Mouse (Mus musculus): ENCODE results near the gene Urad. TPM values are rescaled to one million over a fixed set of nuclear protein-coding genes. Genes with fewer than 3 reads are reported as not detected.

Urad gene
- polyA plus RNA-seq, 1 experiment from 2014 or later = not detected

- ATAC-seq (ENCODE audit: low FRiP score, low TSS enrichment) = no peak
- WGBS = 63% methylated on average over 17 of the region's 17 CpGs
- H3K9me3 ChIP-seq (ENCODE audit: low read length) = no peaks in the 10 kb centered on the region
- H3K27me3 ChIP-seq (ENCODE audit: insufficient read depth, low read length) = no peaks in the 10 kb centered on the region
- no peak overlapping the region for H3K9ac ChIP-seq (replicated peaks; ENCODE audit: low read length)
- H3K4me1 ChIP-seq (ENCODE audit: insufficient read depth, low read length) = no peaks in the 10 kb centered on the region
- H3K4me3 ChIP-seq (ENCODE audit: low read length) = no peak overlapping the region
- no peaks in the 10 kb centered on the region for H3K36me3 ChIP-seq (ENCODE audit: insufficient read depth, low read length)
- H3K4me2 ChIP-seq (replicated peaks; ENCODE audit: low read depth, low read length) = no peak overlapping the region
- H3K27ac ChIP-seq (ENCODE audit: low read length) = no peak overlapping the region
These were observed 32.0 kb upstream of the Urad start for GRCm38 (mm10) chr5:147354161-147354780.

DNA sequence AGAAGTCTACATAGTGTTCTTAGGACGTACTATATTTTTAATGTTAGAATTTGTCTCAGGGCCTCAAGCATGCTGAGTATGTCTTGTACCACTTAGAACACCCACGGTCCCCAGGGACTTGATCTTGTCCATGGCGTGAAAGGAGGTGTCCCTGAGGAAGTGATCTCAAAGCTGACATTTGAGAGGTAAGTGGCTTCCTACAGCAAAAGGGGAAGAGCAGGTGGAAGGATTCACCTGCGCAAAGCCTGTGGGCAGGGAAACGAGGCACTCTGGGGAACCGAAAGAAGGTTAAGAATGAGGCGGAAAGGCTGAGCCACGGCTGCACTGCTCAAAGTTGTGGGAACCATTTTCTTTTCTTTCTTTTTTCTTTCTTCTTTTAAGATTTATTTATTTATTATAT lies 29.7 kb upstream of the Urad start:
- WGBS = 91% methylated on average over 8 of the region's 8 CpGs
- no peaks in the 10 kb centered on the region for H3K27me3 ChIP-seq (ENCODE audit: insufficient read depth, low read length)
- H3K9me3 ChIP-seq (ENCODE audit: low read length) = no peaks in the 10 kb centered on the region
- H3K9ac ChIP-seq (replicated peaks; ENCODE audit: low read length) = no peak overlapping the region
- H3K4me2 ChIP-seq (replicated peaks; ENCODE audit: low read depth, low read length) = no peak overlapping the region
- no peaks in the 10 kb centered on the region for H3K4me1 ChIP-seq (ENCODE audit: insufficient read depth, low read length)
- no peak overlapping the region for H3K27ac ChIP-seq (ENCODE audit: low read length)
- no peaks in the 10 kb centered on the region for H3K36me3 ChIP-seq (ENCODE audit: insufficient read depth, low read length)
- no peak overlapping the region for H3K4me3 ChIP-seq (ENCODE audit: low read length)
- no peak for ATAC-seq (ENCODE audit: low FRiP score, low TSS enrichment)

DNA sequence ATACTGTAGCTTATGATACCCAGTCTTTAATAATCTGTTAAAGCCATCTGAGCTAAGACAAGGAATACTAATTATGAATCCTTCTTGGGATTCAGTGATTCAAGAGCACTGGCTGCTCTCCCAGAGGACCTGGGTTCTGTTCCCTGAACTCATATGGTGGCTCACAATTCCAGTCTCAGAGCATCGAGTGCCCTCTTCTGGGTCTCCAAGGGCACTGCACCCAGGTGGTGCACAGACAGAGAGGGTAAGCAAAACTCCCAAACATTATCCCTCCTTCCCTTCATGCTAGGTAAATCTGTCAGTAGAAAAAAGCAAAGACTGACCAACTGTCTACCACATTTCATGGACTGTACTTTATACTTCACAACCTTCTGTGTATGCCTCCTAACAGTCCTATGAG lies 23.7 kb upstream of the Urad start:
- Histone ChIP-seq H3K4me1 (ENCODE audit: insufficient read depth, low read length) (no peaks in the 10 kb centered on the region), H3K4me2 (replicated peaks; ENCODE audit: low read depth, low read length) (no peak overlapping the region), H3K4me3 (ENCODE audit: low read length) (no peak overlapping the region), H3K27ac (ENCODE audit: low read length) (no peak overlapping the region), H3K27me3 (ENCODE audit: insufficient read depth, low read length) (no peaks in the 10 kb centered on the region), H3K9ac (replicated peaks; ENCODE audit: low read length) (no peak overlapping the region), H3K9me3 (ENCODE audit: low read length) (no peaks in the 10 kb centered on the region), H3K36me3 (ENCODE audit: insufficient read depth, low read length) (no peaks in the 10 kb centered on the region)
- 75% methylated on average over 1 of the region's 1 CpGs for WGBS
- ATAC-seq (ENCODE audit: low FRiP score, low TSS enrichment) = no peak

DNA sequence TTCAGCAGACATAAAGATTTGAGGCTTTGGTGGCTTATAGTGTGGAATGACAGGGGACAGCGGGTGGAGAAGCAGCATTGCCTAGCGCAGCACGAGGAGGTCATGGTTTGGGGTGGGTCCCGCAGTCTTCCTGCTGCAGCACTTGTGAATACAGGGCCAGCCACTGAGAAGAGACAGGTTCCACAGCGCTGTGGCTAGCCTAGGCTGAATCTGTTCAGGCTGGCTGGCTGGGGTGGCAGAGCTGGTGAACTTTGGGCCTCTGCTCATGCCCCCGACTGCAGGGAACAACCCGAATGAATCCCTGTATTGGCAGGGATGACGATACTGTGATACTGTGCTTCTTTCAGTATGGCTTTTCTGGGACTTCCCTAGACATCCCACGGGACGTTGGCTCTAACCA lies 21.7 kb upstream of the Urad start:
- H3K36me3 ChIP-seq (ENCODE audit: insufficient read depth, low read length) = no peaks in the 10 kb centered on the region
- no peak overlapping the region for H3K27ac ChIP-seq (ENCODE audit: low read length)
- H3K4me1 ChIP-seq (ENCODE audit: insufficient read depth, low read length) = no peaks in the 10 kb centered on the region

GRCm38 (mm10) chr5:147342901-147343300 lies 20.7 kb upstream of the Urad start:
- no peak overlapping the region for H3K9ac ChIP-seq (replicated peaks; ENCODE audit: low read length)
- no peak overlapping the region for H3K4me2 ChIP-seq (replicated peaks; ENCODE audit: low read depth, low read length)
- no peaks in the 10 kb centered on the region for H3K4me1 ChIP-seq (ENCODE audit: insufficient read depth, low read length)
- no peaks in the 10 kb centered on the region for H3K27me3 ChIP-seq (ENCODE audit: insufficient read depth, low read length)
- H3K9me3 ChIP-seq (ENCODE audit: low read length) = no peaks in the 10 kb centered on the region
- H3K36me3 ChIP-seq (ENCODE audit: insufficient read depth, low read length) = no peaks in the 10 kb centered on the region
- H3K27ac ChIP-seq (ENCODE audit: low read length) = no peak overlapping the region
- ATAC-seq (ENCODE audit: low FRiP score, low TSS enrichment) = no peak
- 94% methylated on average over 6 of the region's 6 CpGs for WGBS
- H3K4me3 ChIP-seq (ENCODE audit: low read length) = no peak overlapping the region

More for the DNA sequence above, 21.7 kb upstream of the Urad start:
- H3K4me3 ChIP-seq (ENCODE audit: low read length) = no peak overlapping the region
- 86% methylated on average over 10 of the region's 10 CpGs for WGBS
- no peak overlapping the region for H3K4me2 ChIP-seq (replicated peaks; ENCODE audit: low read depth, low read length)
- no peaks in the 10 kb centered on the region for H3K27me3 ChIP-seq (ENCODE audit: insufficient read depth, low read length)
- H3K9me3 ChIP-seq (ENCODE audit: low read length) = no peaks in the 10 kb centered on the region
- H3K9ac ChIP-seq (replicated peaks; ENCODE audit: low read length) = no peak overlapping the region
- ATAC-seq (ENCODE audit: low FRiP score, low TSS enrichment) = no peak

- Histone ChIP-seq H3K27me3 (ENCODE audit: insufficient read depth, low read length) (no peaks in the 10 kb centered on the region), H3K4me3 (ENCODE audit: low read length) (no peak overlapping the region), H3K36me3 (ENCODE audit: insufficient read depth, low read length) (no peaks in the 10 kb centered on the region), H3K4me1 (ENCODE audit: insufficient read depth, low read length) (no peaks in the 10 kb centered on the region), H3K9ac (replicated peaks; ENCODE audit: low read length) (no peak overlapping the region), H3K9me3 (ENCODE audit: low read length) (no peaks in the 10 kb centered on the region), H3K4me2 (replicated peaks; ENCODE audit: low read depth, low read length) (no peak overlapping the region), H3K27ac (ENCODE audit: low read length) (no peak overlapping the region)
- WGBS = 31% methylated on average over 13 of the region's 13 CpGs
- no peak for ATAC-seq (ENCODE audit: low FRiP score, low TSS enrichment)
These were observed 18.6 kb upstream of the Urad start for GRCm38 (mm10) chr5:147340741-147341414.

- Histone ChIP-seq H3K4me2 (replicated peaks; ENCODE audit: low read depth, low read length) (no peak overlapping the region), H3K27me3 (ENCODE audit: insufficient read depth, low read length) (no peaks in the 10 kb centered on the region), H3K4me1 (ENCODE audit: insufficient read depth, low read length) (no peaks in the 10 kb centered on the region), H3K9me3 (ENCODE audit: low read length) (no peaks in the 10 kb centered on the region), H3K36me3 (ENCODE audit: insufficient read depth, low read length) (no peaks in the 10 kb centered on the region), H3K9ac (replicated peaks; ENCODE audit: low read length) (no peak overlapping the region), H3K27ac (ENCODE audit: low read length) (no peak overlapping the region), H3K4me3 (ENCODE audit: low read length) (no peak overlapping the region)
- ATAC-seq (ENCODE audit: low FRiP score, low TSS enrichment) = no peak
- 81% methylated on average over 11 of the region's 11 CpGs for WGBS
These were observed 17.3 kb upstream of the Urad start for GRCm38 (mm10) chr5:147339560-147339959.

GRCm38 (mm10) chr5:147338967-147339366 lies 16.7 kb upstream of the Urad start:
- no peaks in the 10 kb centered on the region for H3K9me3 ChIP-seq (ENCODE audit: low read length)
- H3K27ac ChIP-seq (ENCODE audit: low read length) = no peak overlapping the region
- H3K36me3 ChIP-seq (ENCODE audit: insufficient read depth, low read length) = no peaks in the 10 kb centered on the region
- ATAC-seq (ENCODE audit: low FRiP score, low TSS enrichment) = no peak
- no peak overlapping the region for H3K4me2 ChIP-seq (replicated peaks; ENCODE audit: low read depth, low read length)
- WGBS = 59% methylated on average over 9 of the region's 9 CpGs
- H3K9ac ChIP-seq (replicated peaks; ENCODE audit: low read length) = no peak overlapping the region
- H3K27me3 ChIP-seq (ENCODE audit: insufficient read depth, low read length) = no peaks in the 10 kb centered on the region
- no peaks in the 10 kb centered on the region for H3K4me1 ChIP-seq (ENCODE audit: insufficient read depth, low read length)
- no peak overlapping the region for H3K4me3 ChIP-seq (ENCODE audit: low read length)

DNA sequence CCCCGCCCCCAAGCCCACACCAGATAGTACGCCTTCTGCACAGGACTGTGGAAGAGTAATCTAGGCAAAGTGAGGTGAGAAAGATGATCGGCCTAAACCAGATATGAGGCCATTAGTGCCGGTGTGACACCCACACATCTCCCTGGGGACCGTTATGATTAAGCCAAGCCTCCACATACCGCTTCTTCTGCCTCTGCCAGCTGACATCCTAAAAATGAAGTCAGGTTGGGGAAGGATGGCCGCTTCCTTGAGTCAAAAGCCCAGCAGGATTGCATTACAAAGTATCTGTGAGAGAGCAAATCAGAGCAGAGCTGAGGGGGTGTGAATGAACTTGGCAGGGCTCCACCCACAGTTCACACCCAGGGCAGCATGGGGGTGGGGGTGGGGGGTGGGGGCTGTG lies 10.5 kb upstream of the Urad start:
- Histone ChIP-seq H3K4me2 (replicated peaks; ENCODE audit: low read depth, low read length) (no peak overlapping the region), H3K4me1 (ENCODE audit: insufficient read depth, low read length) (peaks cover 4% of the 10 kb centered on the region; the same call in 1 of the 2 replicates), H3K27ac (ENCODE audit: low read length) (no peak overlapping the region), H3K9me3 (ENCODE audit: low read length) (peaks cover 1% of the 10 kb centered on the region; the same call in 1 of the 2 replicates), H3K4me3 (ENCODE audit: low read length) (no peak overlapping the region), H3K36me3 (ENCODE audit: insufficient read depth, low read length) (no peaks in the 10 kb centered on the region), H3K9ac (replicated peaks; ENCODE audit: low read length) (no peak overlapping the region), H3K27me3 (ENCODE audit: insufficient read depth, low read length) (no peaks in the 10 kb centered on the region)
- ATAC-seq (ENCODE audit: low FRiP score, low TSS enrichment) = peak; percentile 57; the same call in 1 of the 2 replicates
- 11% methylated on average over 7 of the region's 7 CpGs for WGBS

DNA sequence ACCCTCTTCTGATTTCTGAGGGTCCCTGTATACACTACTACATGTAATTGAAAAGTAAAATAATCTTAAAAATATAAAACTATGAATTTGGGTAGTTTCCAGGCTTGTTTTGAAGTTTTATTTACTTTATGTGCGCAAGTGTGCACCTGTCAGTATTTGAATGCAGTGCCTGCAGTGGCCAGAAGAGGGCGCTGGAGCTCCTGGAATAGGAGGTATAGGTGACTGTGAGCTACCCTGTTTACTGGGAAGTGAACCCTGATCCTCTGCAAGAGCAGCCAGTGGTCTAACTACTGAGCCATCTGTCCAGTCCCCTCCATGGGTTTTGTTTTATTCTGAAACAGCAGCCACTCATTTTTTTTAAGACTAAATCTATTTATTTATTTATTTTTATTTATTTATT lies 9.3 kb upstream of the Urad start:
- ATAC-seq (ENCODE audit: low FRiP score, low TSS enrichment) = no peak
- Histone ChIP-seq H3K4me2 (replicated peaks; ENCODE audit: low read depth, low read length) (no peak overlapping the region), H3K9me3 (ENCODE audit: low read length) (peaks cover 3% of the 10 kb centered on the region; the same call in 1 of the 2 replicates), H3K36me3 (ENCODE audit: insufficient read depth, low read length) (no peaks in the 10 kb centered on the region), H3K4me3 (ENCODE audit: low read length) (no peak overlapping the region), H3K27me3 (ENCODE audit: insufficient read depth, low read length) (no peaks in the 10 kb centered on the region), H3K4me1 (ENCODE audit: insufficient read depth, low read length) (peaks cover 4% of the 10 kb centered on the region; the same call in 1 of the 2 replicates), H3K27ac (ENCODE audit: low read length) (no peak overlapping the region), H3K9ac (replicated peaks; ENCODE audit: low read length) (no peak overlapping the region)
- WGBS = 38% methylated on average over 2 of the region's 2 CpGs

All from kidney, embryonic 16.5 days (tissue).